7 mouse cellular contexts compared by ENCODE assay signal in the genomic region with DNA sequence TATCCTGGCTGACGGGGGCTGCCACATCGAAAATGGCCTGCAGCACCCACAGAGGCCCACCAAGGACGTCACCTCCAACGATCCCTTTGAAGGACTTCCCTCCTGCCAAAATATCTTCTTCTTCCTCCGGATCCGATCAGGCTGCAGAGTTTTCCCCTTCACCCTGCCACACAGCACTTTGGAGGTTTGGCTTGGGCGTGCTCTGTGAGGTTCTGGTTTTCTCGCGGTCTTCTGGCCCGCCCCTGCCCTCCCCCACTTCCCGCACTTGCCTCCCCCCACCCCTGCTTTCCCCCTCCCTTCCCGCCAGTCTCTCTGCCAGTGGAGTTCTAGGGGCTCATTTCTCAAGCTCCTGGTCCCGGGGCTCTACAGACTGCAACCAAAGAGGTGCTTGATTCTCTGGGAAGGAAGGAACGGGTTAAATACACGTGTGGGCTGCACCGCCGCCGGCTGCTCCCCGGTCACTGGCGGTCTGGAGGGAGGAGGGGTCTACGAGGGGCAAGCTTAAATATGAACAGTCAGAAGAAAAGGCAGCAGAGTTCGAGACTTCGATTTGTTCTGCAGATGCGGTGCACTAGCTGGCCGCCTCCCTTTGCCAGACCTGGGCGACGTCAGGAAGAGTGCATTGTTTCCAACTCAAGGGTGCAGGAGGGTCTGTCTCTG. TPM values are rescaled to one million over a fixed set of nuclear protein-coding genes. Genes with fewer than 3 reads are reported as not detected.
A peak's percentile ranks its signal among the peaks of the same experiment; 100 is the strongest.
DNase-seq lines count a peak whose midpoint lies in the region; ATAC-seq and TF ChIP-seq lines count a peak whose summit lies in the region.

Gene Ntf3 (minus strand): TSS at position 363 of the 660 bp plus-strand sequence.

- peak within 1 kb of the TSS; percentile 30 for H3K4me3 ChIP-seq in heart, postnatal 0 days (ENCODE audit: low read depth, low read length)
- peak within 1 kb of the TSS; percentile 19 for H3K4me3 ChIP-seq in liver, embryonic 12.5 days

- DNase-seq in ES-CJ7 (ENCODE audit: low read depth, low spot score): peak; percentile 36
- DNase-seq in embryo, embryonic 10.5 days (ENCODE audit: low spot score): peak; percentile 74
- DNase-seq in heart, postnatal 0 days (ENCODE audit: low spot score): no peak
- DNase-seq in testis, postnatal 14 days (ENCODE audit: low spot score): no peak
- no peak for DNase-seq in spleen, postnatal 36 days (ENCODE audit: low spot score in 2 of 2)
- DNase-seq in urinary bladder, postnatal 25 days (ENCODE audit: low spot score): no peak

- no peak within 1 kb of the TSS for H3K27ac ChIP-seq in heart, postnatal 0 days (ENCODE audit: low read depth)
- no peak within 1 kb of the TSS for H3K27ac ChIP-seq in liver, embryonic 12.5 days

- 2% methylated on average over 27 of the region's 27 CpGs for WGBS in heart, postnatal 0 days
- 2% methylated on average over 26 of the region's 27 CpGs for WGBS in liver, embryonic 12.5 days (ENCODE audit: insufficient replicate concordance)

- TF ChIP-seq EP300 in heart, postnatal 0 days (IDR thresholded peaks at IDR 0.05; ENCODE audit: low read depth): no peak

- peak within 1 kb of the TSS; percentile 67 for H3K4me2 ChIP-seq in heart, postnatal 0 days (ENCODE audit: low read depth, low read length)
- H3K4me2 ChIP-seq in liver, embryonic 12.5 days: peak within 1 kb of the TSS; percentile 44

- TF ChIP-seq CTCF in heart, postnatal 0 days (IDR thresholded peaks at IDR 0.05; ENCODE audit: low read depth): no peak

- no peaks in the 10 kb centered on the region for H3K9me3 ChIP-seq in heart, postnatal 0 days (replicated peaks; ENCODE audit: control insufficient read depth, low read length)
- H3K9me3 ChIP-seq in liver, embryonic 12.5 days (replicated peaks): no peaks in the 10 kb centered on the region

- peaks cover 25% of the 10 kb centered on the region for H3K4me1 ChIP-seq in heart, postnatal 0 days (ENCODE audit: control insufficient read depth, insufficient read depth)
- no peaks in the 10 kb centered on the region for H3K4me1 ChIP-seq in liver, embryonic 12.5 days

- peaks cover 23% of the 10 kb centered on the region for H3K27me3 ChIP-seq in heart, postnatal 0 days (ENCODE audit: control insufficient read depth, insufficient read depth, low read length)
- H3K27me3 ChIP-seq in liver, embryonic 12.5 days (replicated peaks): peaks cover 70% of the 10 kb centered on the region

- no peak for ATAC-seq in heart, postnatal 0 days (ENCODE audit: insufficient read depth, low read depth)
- ATAC-seq in liver, embryonic 12.5 days: no peak

- H3K36me3 ChIP-seq in heart, postnatal 0 days (replicated peaks; ENCODE audit: control insufficient read depth, insufficient read depth, low read length): no peaks in the 10 kb centered on the region
- no peaks in the 10 kb centered on the region for H3K36me3 ChIP-seq in liver, embryonic 12.5 days

- 0 out of 2 replicates have a peak within 1 kb of the TSS, but pooled peaks have one; percentile 2 for H3K9ac ChIP-seq in heart, postnatal 0 days (replicated peaks; ENCODE audit: low read depth, low read length)
- H3K9ac ChIP-seq in liver, embryonic 12.5 days: no peak within 1 kb of the TSS

RNA-seq across cellular contexts. Expression of gene Ntf3, which starts in this region (rescaled TPM):
- 5.2 and 8.3 TPM in 2 replicates for total RNA-seq in heart, postnatal 0 days (2014; rRNA removed; ENCODE audit: low replicate concordance)
- 5.5 and 6.1 TPM in 2 replicates for polyA plus RNA-seq in heart, postnatal 0 days (2015; fragmentation: Nextera tagmentation; extraction: Ambion mirVana)
- polyA plus RNA-seq in liver, embryonic 12.5 days (2016; fragmentation: Nextera tagmentation; extraction: Ambion mirVana): 2.2 and 2.4 TPM in 2 replicates

Comparison
In these comparisons a context has a peak if more than half of its experiments do, and no peak if none do; other contexts are left out.
1. DNase-seq: peak in ES-CJ7 (single experiment) and embryo, embryonic 10.5 days (single experiment); none in heart, postnatal 0 days (single experiment), testis, postnatal 14 days (single experiment), spleen, postnatal 36 days (0 of 2) and urinary bladder, postnatal 25 days (single experiment).